Mouse (Mus musculus): ENCODE measurements around the gene Gjb1. TPM values are rescaled to one million over a fixed set of nuclear protein-coding genes. Genes with fewer than 3 reads are reported as not detected.
"Not testable (repeated sequence)": the region's sequence is repeated elsewhere in the genome, so short reads cannot be mapped to it uniquely, and the experiment has no call there.

Gene Gjb1
- total RNA-seq (2021), result under 1 TPM; 0.34 to 0.83 TPM
- long read RNA-seq, experiment 1, result 0 reads
- long read RNA-seq, experiment 2, result 0 reads

DNA sequence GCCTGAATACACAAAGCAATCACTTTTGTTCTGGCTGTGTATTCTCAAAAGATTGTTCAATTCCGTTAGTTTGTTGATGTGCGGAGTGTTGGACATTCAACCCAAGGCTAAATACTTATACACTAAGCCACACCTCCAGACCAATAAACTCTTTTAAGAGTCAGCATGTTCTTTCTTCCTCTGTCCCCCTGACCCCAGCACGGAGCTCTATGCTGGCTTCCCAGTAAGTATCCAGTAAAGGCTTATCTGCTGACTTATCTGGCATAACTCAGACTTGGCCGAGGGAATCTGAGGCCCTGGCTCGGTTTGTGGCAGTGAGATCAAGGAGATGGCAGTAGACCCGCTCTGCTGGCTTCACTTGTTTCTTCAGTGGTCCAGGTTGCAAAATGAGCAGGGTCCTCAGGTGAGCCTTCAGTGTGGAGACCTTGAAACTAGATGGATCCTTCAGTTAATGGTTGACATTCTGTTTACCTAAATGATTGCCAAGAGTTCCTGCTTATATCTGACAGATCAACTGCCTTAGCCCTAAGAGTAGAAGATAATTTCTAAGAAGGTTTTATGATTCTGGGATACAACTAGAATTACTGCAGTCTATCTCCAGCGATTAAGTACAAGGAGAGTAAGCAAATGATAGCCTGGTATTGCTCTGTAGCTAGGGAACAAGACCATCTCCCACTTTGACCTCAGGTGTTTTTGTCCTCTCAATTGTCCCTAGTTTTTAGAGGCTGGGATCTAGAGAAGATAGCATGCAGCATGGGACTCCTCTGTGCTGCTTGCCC is at the start of gene Gjb1:
Gene Gjb1 (plus strand): TSS at position 189 of the 779 bp plus-strand sequence.
- DNase-seq (ENCODE audit: low spot score), result no peak

DNA sequence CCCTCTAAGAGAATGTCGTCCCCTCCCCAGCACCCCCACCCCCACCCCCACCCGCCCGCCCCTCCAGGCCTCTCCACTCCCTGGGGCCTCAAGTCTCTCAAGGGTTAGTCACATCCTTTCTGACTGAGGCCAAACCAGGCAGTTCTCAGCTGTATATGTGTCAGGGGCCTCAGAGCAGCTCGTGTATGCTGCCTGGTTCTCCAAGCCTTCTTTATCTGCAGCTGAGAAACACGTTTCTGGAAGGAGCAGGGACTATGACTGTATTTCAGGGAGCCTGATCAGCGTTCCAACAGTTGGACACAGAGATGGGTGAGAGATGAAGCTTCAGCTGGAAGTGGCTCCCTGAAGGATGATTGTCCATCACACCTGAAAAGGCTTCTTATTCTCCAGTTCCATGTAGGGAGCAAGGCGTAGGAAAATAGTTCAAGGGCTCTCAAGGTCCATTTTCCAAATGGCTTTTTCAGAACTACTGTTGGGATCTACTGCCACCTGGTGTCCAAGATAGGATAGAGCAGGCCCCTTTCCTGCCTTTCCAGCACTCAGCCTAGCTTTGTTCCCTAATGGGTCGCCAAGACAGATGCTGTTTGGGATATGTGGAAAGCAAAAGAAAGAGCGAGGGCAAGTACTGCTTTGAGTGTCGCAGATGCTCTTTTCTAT is 46.7 kb upstream of the Gjb1 start:
- DNase-seq (ENCODE audit: low spot score), result peak; percentile 59

DNA sequence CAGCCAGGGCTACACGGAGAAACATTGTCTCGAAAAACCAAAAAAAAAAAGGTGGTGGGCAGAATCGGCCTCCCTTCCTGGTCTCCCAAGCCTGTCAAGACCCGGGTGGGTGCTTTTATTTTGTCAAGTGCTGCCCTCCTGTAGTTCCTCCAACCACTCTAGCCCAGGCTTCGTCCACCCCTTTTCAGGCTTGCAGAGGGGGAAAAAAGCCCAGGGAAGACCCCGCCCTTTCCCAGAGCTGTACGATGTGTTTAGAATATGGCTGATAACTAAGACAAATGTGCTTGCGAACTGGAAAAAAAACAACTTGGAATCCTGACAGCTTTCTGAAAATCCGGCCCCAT is 44.2 kb upstream of the Gjb1 start:
- no peak for DNase-seq (ENCODE audit: low spot score)

DNA sequence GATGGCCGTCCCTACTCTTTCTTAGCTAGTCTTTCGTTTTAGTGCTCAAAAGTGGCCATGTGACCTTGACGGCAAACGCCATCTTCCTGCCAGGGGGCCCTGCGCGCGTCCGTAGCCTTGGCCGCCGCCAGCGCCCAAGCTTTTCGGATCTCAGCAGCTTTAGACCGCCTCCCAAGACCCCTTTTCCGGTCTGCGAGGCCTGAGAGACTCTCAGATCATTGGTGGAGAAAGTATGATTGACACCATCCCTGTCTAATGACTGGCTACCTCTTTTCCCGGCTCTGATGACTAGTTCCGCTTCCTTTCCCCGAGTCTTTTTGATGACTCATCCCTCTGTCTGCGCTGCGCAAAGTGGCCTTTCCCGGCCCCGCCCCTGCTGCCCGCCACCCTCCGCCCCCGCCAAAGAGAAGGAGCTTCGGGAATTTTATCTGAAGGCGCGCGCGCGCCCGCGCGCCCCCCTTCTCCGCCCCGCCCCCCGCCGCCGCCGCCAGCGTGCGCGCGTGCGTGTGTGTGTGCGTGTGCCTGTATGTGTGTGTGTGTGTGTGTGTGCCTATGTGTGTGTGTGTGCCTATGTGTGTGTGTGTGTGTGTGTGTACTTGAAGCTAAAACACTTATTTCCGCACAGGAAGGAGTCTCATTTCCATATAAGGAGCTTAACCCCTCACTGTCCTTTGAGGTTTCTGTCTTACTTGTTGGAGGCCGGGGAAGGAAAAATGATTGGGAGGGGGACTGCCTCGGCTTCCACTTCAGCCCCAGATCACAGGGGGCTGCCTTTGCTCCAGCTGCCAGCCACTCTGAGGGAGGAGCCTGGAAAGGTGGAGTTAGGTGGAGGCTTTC is 43.6 kb upstream of the Gjb1 start:
- DNase-seq (ENCODE audit: low spot score), result peak; percentile 89

DNA sequence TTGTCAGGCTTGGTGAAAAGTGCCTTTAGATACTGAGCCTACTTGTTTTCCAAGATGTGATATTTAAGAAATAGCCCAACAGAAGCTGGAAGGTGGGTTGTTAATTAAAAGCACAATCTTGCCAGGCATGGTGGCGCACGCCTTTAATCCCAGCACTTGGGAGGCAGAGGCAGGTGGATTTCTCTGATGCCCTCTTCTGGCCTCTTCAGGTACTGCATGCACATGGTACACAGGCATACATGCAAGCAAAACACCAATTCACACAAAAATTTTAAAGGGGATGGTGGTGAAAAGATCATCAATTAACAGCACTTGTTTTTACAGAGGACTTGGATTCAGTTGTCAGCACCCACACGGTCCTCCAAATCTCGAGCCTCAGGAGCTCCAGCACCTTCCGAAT is 41.6 kb upstream of the Gjb1 start:
- no peak for DNase-seq (ENCODE audit: low spot score)

DNA sequence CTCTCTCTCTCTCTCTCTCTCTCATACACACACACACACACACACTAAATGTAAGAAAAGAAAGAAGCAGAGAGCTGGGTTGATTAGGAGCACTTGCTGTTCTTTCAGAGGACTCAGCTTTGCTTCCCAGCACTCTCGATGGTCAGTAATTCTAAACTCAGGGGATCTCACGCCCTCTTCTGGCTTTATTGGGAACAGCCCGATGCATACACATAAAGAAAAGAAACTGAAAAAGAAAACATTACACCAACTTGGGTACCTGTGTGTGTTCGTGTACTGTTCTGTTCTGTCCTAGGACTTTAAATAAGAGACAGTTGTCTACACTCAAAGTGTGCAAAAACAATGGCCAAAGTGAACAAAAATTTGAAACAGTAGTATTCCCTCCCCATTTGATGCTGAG is 37.5 kb upstream of the Gjb1 start:
- no peak for DNase-seq (ENCODE audit: low spot score)

DNA sequence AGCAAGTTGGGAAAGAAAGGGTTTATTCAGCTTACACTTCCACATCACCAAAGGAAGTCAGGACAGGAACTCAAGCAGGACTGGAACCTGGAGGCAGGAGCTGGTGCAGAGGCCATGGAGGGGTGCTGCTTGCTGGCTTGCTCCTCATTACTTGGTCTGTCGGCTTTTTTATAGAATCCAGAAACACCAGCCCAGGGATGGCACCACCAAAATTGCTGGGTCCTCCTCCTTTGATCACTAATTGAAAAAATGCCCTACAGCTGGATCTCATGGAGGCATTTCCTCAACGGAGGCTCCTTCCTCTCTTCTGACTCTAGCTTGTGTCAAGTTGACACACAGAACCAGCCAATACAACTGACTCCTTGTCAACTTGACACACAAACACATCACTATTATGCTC is 33.3 kb upstream of the Gjb1 start:
- DNase-seq (ENCODE audit: low spot score), result not testable (repeated sequence)

DNA sequence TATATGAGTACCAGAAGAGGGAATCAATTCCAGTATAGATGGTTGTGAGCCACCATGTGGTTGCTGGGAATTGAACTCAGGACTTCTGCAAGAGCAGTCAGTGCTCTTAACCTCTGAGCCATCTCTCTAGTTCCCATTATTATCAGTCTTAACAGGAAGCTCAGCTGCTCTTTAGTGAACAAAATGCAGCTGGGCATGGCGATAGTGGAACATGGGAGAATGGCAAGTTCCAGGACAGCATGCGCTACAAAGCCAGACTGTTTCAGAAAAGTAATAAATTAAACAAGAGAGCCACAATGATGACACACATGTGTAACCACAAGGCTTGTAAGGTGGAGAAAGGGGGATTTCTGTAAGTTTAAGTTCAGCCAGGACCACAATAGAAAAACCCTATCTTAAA is 30.7 kb upstream of the Gjb1 start:
- DNase-seq (ENCODE audit: low spot score), result no peak

DNA sequence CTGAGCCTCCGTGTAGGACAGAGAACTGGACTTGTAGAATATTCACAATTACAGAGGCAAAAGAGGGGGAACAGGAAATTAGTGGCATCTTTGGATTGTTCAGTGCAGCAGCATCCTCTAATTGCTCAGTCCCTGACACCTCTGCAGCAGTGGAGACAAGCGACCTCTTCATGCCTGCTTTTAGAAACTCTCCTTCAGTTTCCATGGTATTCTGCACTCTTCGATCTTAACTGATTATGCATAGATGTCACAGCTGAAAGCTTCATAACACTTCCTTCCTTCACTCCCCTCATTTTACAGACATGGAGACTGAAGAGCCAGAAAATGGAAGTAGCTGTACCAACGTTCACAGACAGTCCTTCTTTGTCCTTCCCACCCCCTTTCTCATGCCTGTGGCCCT is 29.7 kb upstream of the Gjb1 start:
- DNase-seq (ENCODE audit: low spot score), result no peak

DNA sequence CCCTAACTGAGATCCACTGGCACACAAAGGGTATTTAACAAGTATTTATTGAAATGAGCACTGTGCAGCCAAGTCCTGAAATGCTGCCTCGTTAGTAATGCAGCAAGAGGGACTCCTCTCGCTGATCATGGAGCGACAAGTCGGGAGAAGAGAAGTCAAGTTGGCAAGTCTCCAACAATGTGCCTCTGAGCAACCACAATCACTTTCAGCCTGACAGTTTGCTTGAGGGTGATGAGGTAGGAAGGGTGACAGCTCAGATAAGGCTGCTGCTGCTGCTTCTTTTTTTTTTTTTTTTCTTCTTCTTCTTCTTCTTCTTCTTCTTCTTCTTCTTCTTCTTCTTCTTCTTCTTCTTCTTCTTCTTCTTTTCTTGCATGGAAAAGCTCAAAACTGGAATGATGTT is 25.0 kb upstream of the Gjb1 start:
- no peak for DNase-seq (ENCODE audit: low spot score)

DNA sequence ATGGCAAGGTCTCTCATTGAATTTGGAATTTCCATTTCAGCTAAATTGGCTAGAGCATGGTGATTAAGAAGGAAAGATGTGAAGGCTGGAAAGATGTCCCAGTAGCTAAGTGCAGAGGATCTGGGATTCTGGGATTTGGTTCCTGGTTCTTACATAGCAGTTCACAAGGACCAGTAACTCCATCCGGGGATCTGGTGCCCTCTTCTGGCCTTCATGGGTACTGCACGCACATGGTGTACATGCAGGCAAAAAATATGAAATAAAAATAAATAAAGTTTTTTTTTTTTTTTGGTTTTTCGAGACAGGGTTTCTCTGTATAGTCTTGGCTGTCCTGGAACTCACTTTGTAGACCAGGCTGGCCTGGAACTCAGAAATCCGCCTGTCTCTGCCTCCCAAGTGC is 17.3 kb upstream of the Gjb1 start:
- DNase-seq (ENCODE audit: low spot score), result not testable (repeated sequence)

DNA sequence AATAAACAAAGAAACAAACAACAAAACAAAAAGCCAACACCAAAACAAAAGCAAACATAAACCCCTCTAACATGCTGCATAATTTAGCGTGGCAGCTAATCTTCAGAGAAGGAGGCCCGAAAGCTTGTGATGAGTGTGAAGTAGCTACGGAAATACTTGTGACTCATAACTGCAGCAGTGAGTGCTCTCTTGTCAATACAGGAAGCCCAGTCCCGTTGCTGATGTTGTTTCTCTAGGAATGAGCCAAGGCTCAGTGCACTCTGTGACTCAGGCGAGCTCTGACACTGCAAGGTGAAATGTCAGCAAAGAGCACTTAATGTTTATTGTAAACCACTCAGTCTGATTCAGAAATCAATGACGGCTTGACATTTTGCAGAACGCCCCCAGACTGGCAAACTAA is 7.2 kb upstream of the Gjb1 start:
- no peak for DNase-seq (ENCODE audit: low spot score)

DNA sequence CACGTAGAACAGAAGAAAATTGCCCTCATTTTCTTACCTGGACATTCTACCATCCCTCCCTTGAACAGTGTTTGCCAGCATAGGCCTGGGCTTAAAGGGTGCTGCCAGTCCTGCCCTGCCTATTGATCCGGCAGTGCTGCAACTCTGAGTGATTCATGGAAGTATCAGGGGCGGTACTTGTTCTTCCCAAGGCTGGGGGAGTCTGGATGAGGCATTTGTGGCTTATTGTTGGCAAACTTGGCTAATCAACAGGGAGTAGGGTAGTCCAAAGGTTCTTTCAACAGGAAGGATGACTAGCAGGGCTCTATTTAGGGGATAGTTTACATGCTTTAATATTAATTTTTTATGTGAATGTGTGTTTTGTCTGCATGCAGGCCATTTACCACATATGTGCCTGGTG is 5.6 kb upstream of the Gjb1 start:
- DNase-seq (ENCODE audit: low spot score), result no peak

DNA sequence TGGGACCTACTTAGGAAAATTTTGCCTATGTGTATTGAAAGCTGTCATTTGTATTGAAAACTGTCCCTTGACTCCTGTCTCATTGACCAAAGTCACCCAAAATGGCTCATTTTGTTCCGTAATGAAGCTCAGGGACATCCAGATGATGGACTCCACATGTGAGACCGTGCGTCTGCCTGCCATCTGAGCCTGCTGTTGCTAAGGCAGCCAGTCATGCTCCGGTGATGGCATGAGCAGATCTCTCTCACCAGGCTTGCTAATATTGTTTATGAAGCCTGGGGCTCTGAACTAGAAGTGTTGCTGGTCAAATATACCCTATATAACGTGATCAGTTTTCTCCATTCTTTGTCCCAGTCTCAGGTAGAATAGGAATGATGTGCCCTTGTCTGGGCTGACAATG is 3.2 kb upstream of the Gjb1 start:
- DNase-seq (ENCODE audit: low spot score), result no peak

DNA sequence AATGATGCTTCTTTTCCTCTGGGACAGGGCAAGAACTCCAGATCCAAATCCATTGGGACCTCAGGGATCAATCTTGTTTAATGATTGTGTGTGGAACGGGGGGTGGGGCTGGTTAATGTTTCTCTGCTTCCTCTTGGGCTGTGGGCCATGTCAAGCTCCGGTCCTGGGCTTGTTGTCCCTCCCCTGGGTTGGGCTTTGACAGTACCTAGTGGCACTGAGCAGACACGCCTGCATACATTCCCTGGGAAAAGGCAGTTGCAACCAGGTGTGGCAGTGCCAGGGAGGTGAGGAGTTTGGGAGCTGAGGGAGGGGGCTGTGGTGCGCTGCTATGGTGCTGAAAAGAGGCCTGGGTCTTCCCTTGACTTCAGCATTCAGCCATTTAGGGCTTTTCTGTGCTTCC is 898 bp downstream of the Gjb1 start:
- DNase-seq (ENCODE audit: low spot score), result no peak

DNA sequence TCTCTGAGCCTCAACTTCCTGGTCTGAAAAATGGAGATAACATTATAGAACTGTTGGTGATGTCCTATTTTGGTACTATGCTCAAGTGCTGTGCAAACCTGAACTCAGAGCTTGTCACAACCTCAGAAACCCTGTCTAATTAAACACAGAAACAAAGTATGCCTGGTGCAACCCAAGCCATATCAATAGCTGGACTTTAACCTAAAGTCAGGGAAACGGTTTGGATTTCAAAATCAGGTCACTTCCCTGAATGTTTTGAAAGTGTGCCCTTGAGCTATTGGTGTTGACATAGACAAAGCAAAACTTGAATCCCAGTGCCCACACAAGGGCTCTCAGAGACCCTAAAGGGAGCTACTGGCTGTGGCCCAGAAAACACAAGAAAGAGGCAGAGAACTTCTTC is 3.6 kb downstream of the Gjb1 start:
- no peak for DNase-seq (ENCODE audit: low spot score)

DNA sequence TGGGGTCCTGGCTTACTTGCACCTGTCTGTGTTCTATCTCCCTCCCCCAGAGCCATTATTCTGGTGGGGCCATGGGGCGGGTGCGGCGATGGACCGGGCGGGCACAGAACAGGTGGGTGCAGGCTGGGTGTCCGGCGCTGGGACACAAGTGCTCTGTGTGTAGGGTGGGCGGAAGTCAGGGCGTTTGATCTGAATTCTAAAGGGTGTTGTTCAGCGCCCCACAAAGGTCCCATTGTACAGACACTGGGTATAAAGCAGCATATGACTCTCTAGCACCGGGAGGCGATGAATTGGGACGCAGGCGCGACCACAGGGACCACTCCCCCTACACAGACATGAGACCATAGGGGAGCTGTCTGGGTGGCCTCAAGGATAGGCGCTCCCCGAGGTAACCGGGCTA is 7.3 kb downstream of the Gjb1 start:
- no peak for DNase-seq (ENCODE audit: low spot score)

DNA sequence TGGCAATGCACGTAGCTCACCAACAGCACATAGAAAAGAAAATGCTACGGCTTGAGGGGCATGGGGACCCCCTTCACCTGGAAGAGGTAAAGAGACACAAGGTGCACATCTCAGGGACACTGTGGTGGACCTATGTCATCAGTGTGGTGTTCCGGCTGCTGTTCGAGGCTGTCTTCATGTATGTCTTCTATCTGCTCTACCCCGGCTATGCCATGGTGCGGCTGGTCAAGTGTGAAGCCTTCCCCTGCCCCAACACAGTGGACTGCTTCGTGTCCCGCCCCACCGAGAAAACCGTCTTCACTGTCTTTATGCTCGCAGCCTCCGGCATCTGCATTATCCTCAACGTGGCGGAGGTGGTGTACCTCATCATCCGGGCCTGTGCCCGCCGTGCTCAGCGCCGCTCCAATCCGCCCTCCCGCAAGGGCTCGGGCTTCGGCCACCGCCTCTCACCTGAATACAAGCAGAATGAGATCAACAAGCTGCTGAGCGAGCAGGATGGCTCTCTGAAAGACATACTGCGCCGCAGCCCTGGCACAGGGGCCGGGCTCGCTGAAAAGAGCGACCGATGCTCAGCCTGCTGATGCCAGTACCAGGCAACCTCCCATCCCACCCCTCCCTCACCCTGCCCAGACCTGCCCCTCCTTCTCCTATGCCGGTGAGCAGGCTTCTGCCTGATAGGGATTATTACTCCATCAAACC is 8.4 kb downstream of the Gjb1 start:
- no peak for DNase-seq (ENCODE audit: low spot score)

DNA sequence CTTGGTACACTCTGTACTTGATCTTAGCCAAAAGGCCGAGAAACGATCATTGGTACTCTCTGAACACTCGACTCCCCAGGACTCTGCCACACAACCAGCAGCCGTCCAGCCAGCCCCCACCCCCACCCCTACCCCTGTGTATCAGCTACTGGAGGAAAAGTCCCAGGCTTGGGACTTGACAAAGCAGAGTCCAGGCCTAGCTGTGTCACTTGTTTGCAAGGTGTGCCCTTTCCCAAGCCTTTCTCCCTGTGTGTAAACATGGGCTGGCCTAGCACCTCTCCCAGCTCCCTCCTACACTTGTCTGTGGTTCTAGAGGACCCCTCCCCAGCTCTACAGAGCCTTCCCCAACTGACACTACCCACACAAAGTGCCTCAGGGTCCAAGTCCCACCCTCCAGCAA is 10.0 kb downstream of the Gjb1 start:
- no peak for DNase-seq (ENCODE audit: low spot score)

DNA sequence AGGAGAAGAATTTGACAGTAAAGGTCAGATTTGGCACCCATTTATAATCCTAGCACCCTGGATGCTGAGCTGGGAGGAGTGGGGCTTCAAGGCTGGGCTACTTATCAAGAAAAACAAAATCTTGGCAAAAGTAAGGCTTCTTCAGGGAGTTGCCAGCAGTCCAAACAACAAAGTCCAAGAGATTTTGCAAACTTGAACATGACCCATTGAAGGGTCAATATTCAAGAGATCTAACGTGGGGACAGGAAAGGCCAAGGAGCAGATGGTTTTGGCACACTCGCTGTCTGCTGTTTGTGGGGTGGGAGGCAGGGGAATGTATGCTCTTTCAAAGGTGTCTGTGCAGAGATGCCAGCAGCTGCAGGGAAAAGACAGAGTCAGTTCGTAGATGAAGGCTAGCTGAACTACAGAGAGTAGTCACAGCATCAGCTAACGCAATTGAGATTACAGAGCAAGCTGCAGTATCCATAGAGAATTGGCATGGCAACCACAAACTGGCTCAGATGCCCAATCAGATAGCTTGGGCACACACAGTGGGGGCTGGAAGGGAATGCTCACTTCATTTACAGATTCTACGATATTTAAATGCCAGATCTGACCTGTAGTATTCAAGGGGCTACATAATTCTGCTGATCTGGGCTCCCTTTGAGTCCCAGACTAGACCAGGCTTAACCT is 12.8 kb downstream of the Gjb1 start:
- DNase-seq (ENCODE audit: low spot score), result no peak

DNA sequence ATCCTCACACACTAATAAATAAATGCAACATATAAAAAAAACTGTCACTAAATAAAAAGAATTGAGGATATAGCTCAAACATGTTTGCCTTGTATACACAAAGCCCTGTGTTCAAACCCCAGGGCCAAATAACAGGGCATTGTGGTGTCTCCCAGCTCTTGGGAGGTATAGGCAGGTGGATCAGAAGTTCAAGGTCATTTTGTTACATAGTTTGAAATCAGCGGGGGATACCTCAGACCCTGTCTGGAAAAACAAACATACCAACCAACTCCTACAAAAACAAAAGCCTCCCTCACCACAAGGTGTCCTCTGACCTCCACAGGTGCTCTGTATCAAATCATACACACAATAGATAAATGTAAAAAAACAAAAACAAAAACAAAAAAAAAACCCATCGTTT is 18.2 kb downstream of the Gjb1 start:
- no peak for DNase-seq (ENCODE audit: low spot score)
